In the genomic region with DNA sequence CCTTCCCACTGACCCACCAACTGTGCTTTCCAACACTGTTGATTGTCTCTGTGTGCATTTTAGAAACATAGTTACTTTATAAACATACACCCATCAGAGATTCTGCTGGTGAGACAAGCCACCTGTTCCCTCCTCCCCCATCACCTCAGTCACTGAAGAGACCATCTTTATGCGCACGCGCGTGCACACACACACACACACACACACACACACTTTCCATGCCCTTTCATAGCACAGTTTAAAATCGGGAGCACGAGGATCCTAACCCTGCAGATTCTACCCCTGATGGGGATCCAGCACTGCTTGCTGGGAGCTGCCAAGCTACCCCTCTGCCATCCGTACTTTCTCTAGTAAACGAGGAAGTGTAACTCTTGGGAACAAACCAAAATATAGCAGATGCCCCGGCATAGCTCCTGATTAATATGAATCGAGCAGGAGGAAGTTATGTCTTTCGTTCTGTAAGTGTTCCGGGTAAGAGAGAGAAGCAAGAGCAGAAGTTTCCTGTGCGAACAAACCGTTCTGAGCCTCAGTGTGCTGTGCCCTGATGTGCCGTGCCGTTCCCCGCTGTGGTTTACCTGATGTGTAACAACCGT, we compare ENCODE assay signal across 8 mouse cellular contexts.
DNase-seq lines count a peak whose midpoint lies in the region; ATAC-seq lines count a peak whose summit lies in the region.
"Had no signal": no experiment of that assay in that cellular context is flagged by ENCODE, and none has a peak within 500 bp of the region (broad histone marks: within the 10 kb centered on the region; RNA-seq: fewer than 3 reads in every experiment).

No protein-coding gene starts in this region.

- DNase-seq in right cerebral cortex, postnatal 25 days = peak; percentile 11
- no peak for DNase-seq in right cerebral cortex, postnatal 14 days
- DNase-seq in cerebellum, adult 11-12 months = no peak
- no peak for DNase-seq in adrenal gland, postnatal 10 days
- DNase-seq in urinary bladder, adult 18-20 months (ENCODE audit: low spot score in 2 of 2) = no peak

- no peaks in the 10 kb centered on the region for H3K9me3 ChIP-seq in megakaryocyte, embryonic 14.5 days

- H3K4me1 ChIP-seq in megakaryocyte, embryonic 14.5 days = peaks cover 51% of the 10 kb centered on the region

- ATAC-seq in inflammation-experienced regulatory T-cells, adult 6 months = peak; percentile 73

- H3K36me3 ChIP-seq in megakaryocyte, embryonic 14.5 days (replicated peaks; ENCODE audit: low read length) = peaks cover 7% of the 10 kb centered on the region
- H3K36me3 ChIP-seq: limb, embryonic 12.5 days had no signal

- H3K27me3 ChIP-seq in megakaryocyte, embryonic 14.5 days (replicated peaks) = peaks cover 2% of the 10 kb centered on the region

- peak overlapping the region; percentile 77 for H3K4me3 ChIP-seq in megakaryocyte, embryonic 14.5 days (replicated peaks)
- H3K4me3 ChIP-seq: limb, embryonic 12.5 days had no signal
